Mouse (Mus musculus) ES-E14 (cell line): ENCODE measurements around the gene Pole.

Source experiments
- CHD2 ChIP-seq: IDR thresholded peaks from 2 replicates; pipeline ENCODE4 v1.6.1; 2014; ENCODE audit warnings: mild to moderate bottlenecking, low read depth, low read length, inconsistent platforms
- MAFK ChIP-seq: IDR thresholded peaks from 2 replicates; pipeline ENCODE4 v1.6.1; 2014; ENCODE audit warnings: mild to moderate bottlenecking, low read depth, low read length, inconsistent platforms; ENCODE audit not compliant: insufficient read depth
- ZC3H11A ChIP-seq: IDR thresholded peaks from 2 replicates; pipeline ENCODE4 v1.6.1; 2012; ENCODE audit warnings: low read depth, mild to moderate bottlenecking, inconsistent platforms, low read length, borderline replicate concordance

DNA sequence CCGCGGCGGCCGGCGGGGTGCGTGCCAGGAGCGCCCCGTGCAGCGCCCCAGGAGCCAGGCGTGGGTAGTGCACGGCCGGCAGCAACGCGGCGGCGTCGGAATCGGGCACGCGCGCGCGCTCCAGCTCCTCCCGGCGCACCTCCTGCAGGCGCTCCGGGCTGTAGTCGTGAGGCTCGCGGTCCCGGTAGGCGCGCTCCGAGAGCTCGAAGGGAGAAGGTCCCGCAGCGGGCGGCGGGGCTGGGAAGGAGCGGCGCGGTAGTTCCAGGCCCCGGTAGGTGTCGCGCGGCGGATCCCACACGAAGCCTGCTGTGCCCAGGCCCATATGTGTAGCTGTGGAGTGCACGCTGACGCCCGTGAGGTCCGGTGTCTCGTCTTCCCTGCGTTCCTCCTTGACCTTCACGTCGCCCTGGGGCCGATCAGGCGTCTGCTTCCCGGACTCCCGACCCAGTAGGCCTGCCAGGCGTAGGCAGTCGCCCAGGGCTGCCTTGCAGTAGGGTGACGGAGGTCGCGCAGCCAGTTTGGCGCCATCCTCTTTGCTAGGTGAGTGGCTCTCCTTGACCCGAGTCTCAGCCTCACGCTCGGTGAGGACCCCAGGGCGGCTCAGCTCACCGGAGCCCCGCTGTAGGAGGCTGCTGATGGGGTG is 77.2 kb downstream of the Pole start:
- TF ChIP-seq MAFK (no peak), ZC3H11A (no peak), CHD2 (no peak)
